Mouse (Mus musculus): ENCODE results near the gene Strip1. TPM values are rescaled to one million over a fixed set of nuclear protein-coding genes. Genes with fewer than 3 reads are reported as not detected.

Strip1 gene
- total RNA-seq, 2 experiments from 2014 or later, result 5.0 to 8.6 TPM

GRCm38 (mm10) chr3:107630682-107631522, 592 bp downstream of the Strip1 start, which contains the start of gene Gm10961:
Gene Gm10961 (plus strand): TSS chr3:107631322.
- peak; percentile 31; the same call in 1 of the 2 replicates for ATAC-seq (replicated peaks; ENCODE audit: low FRiP score, poor library complexity, severe bottlenecking)

- no peak for ATAC-seq (replicated peaks; ENCODE audit: low FRiP score, poor library complexity, severe bottlenecking)
Observed at GRCm38 (mm10) chr3:107629411-107629810, 2.1 kb downstream of the Strip1 start.

GRCm38 (mm10) chr3:107628551-107628950, 2.9 kb downstream of the Strip1 start:
- ATAC-seq (replicated peaks; ENCODE audit: low FRiP score, poor library complexity, severe bottlenecking), result no peak

GRCm38 (mm10) chr3:107627641-107628040, 3.9 kb downstream of the Strip1 start:
- no peak for ATAC-seq (replicated peaks; ENCODE audit: low FRiP score, poor library complexity, severe bottlenecking)

- ATAC-seq (replicated peaks; ENCODE audit: low FRiP score, poor library complexity, severe bottlenecking), result no peak
Observed at GRCm38 (mm10) chr3:107626751-107627150, 4.7 kb downstream of the Strip1 start.

GRCm38 (mm10) chr3:107625536-107625935, 6.0 kb downstream of the Strip1 start:
- ATAC-seq (replicated peaks; ENCODE audit: low FRiP score, poor library complexity, severe bottlenecking), result no peak

- no peak for ATAC-seq (replicated peaks; ENCODE audit: low FRiP score, poor library complexity, severe bottlenecking)
Observed at GRCm38 (mm10) chr3:107624424-107624823, 7.1 kb downstream of the Strip1 start.

- no peak for ATAC-seq (replicated peaks; ENCODE audit: low FRiP score, poor library complexity, severe bottlenecking)
Observed at GRCm38 (mm10) chr3:107622537-107622936, 9.0 kb downstream of the Strip1 start.

- no peak for ATAC-seq (replicated peaks; ENCODE audit: low FRiP score, poor library complexity, severe bottlenecking)
Observed at GRCm38 (mm10) chr3:107621286-107622075, 10.0 kb downstream of the Strip1 start.

GRCm38 (mm10) chr3:107619911-107620310, 11.6 kb downstream of the Strip1 start:
- ATAC-seq (replicated peaks; ENCODE audit: low FRiP score, poor library complexity, severe bottlenecking), result no peak

- ATAC-seq (replicated peaks; ENCODE audit: low FRiP score, poor library complexity, severe bottlenecking), result no peak
Observed at GRCm38 (mm10) chr3:107617800-107618199, 13.7 kb downstream of the Strip1 start.

GRCm38 (mm10) chr3:107612902-107613525, 18.5 kb downstream of the Strip1 start:
- peak; percentile 76 for ATAC-seq (replicated peaks; ENCODE audit: low FRiP score, poor library complexity, severe bottlenecking)

GRCm38 (mm10) chr3:107611394-107611793, 20.1 kb downstream of the Strip1 start:
- no peak for ATAC-seq (replicated peaks; ENCODE audit: low FRiP score, poor library complexity, severe bottlenecking)

- no peak for ATAC-seq (replicated peaks; ENCODE audit: low FRiP score, poor library complexity, severe bottlenecking)
Observed at GRCm38 (mm10) chr3:107609376-107609775, 22.1 kb downstream of the Strip1 start.

GRCm38 (mm10) chr3:107608808-107609207, 22.7 kb downstream of the Strip1 start:
- ATAC-seq (replicated peaks; ENCODE audit: low FRiP score, poor library complexity, severe bottlenecking), result no peak

- ATAC-seq (replicated peaks; ENCODE audit: low FRiP score, poor library complexity, severe bottlenecking), result no peak
Observed at GRCm38 (mm10) chr3:107607221-107607620, 24.3 kb downstream of the Strip1 start.

- peak; percentile 62; the same call in 1 of the 2 replicates for ATAC-seq (replicated peaks; ENCODE audit: low FRiP score, poor library complexity, severe bottlenecking)
Observed at GRCm38 (mm10) chr3:107605304-107605703, 26.2 kb downstream of the Strip1 start.

GRCm38 (mm10) chr3:107600127-107600526, 31.4 kb downstream of the Strip1 start:
- no peak for ATAC-seq (replicated peaks; ENCODE audit: low FRiP score, poor library complexity, severe bottlenecking)

GRCm38 (mm10) chr3:107597586-107598389, 33.7 kb downstream of the Strip1 start:
- ATAC-seq (replicated peaks; ENCODE audit: low FRiP score, poor library complexity, severe bottlenecking), result no peak

All from erythroblast, adult 5-6 weeks (primary cell).